Mouse (Mus musculus) frontal cortex, adult (tissue): Measurements from ENCODE around the gene Gm49322.
"Not testable (repeated sequence)": the region's sequence is repeated elsewhere in the genome, so short reads cannot be mapped to it uniquely, and the experiment has no call there.

Source experiments
- ATAC-seq: cut with Nextera tagmentation; 2 replicates; pipeline ENCODE4 v1.9.2; 2017; ENCODE audit warnings: mild to moderate bottlenecking, moderate library complexity, mixed read lengths; ENCODE audit not compliant: low TSS enrichment

Gm49322 gene

DNA sequence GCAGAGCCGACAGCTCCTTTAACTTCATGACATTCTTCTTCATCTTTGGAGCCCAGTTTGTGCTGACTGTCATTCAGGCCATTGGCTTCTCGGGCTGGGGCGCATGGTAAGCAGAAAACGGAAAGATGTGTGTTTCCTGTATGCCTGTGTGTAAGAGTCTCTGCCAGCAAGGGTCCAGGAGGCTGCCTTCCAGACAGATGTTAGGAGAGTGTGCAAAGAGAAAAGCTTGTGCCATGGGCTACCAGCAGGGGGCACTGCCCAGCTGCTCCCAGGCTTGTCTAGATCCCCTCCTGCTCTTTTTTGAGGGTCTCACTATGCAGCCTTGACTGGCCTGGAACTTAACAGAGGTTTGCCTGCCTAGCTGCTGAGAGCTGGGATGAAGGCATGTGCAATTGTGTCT is 5.2 kb downstream of the Gm49322 start:
- ATAC-seq, result no peak

DNA sequence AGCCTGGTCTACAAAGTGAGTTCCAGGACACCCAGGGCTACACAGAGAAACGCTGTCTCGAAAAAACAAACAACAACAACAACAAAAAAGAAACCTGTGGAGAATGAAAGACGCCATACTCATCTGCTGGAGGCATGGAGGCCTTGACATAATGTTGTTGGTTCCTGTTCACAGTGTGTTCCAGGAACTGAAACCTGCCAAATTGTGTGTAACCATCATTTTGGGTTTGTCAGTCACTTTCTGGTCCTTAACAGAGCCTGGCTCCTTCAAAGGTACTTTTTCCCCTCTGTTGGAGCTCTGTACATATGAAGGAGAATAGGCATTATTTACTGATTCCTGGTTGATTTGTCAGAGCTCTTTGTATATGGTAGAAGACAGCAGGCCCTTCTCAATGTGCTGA is 6.1 kb downstream of the Gm49322 start:
- no peak for ATAC-seq

DNA sequence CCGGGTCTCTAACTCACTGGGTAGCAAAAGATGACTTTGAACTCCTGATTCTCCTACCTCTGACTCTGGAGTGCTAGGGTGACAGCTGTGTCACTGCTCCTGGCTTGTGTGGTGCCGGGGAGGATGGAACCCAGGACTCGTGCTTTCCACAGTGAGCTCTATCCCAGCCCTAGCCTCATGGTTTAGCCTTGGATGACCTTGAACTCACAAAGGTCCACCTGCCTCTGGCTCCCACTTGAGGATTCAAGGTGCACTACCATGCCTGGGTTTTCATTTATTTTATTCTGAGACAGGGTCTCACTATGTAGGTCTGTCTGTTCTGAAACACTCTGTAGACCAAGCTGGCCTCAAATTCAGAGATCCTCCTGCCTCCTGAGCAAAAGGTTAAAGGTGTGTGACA is 8.0 kb downstream of the Gm49322 start:
- ATAC-seq, result no peak

DNA sequence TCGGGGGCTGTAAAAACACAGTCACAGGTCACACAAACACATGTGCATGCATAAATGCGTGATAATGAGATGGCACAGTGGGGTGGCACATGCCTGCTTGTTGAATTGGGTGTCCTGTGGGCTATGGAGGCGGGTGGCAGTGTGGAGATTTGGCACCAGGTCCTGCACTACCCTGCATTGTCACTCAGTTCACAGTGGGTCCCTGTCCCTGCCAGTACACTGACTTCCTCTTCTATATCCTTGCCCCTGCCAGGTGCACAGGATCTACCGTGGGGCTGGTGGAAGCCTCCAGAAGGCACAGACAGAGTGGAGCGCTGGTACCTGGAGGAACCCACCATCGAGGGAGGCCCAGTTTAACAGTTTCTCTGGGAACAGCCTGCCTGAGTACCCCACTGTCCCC is 8.5 kb downstream of the Gm49322 start:
- ATAC-seq, result no peak

DNA sequence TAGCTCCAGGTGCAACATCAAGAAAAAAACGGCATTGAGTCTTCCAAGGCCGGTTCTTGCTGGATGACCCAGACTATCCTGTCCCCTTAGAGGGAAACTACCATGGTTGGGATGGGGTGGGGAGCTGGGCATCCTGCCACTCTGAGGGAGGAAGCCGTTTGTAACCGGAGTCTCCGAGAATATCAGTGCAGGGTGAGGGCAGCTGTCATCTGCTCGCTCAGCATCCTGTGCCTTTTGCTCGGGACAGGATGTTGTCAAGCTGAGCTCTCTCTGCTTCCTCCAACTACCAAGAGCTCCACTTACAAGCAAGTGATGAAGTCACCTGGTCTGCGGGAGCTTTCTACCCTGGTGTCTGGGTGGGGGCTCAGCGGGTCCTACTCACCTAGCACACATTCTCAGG is 12.4 kb downstream of the Gm49322 start:
- ATAC-seq, result no peak

DNA sequence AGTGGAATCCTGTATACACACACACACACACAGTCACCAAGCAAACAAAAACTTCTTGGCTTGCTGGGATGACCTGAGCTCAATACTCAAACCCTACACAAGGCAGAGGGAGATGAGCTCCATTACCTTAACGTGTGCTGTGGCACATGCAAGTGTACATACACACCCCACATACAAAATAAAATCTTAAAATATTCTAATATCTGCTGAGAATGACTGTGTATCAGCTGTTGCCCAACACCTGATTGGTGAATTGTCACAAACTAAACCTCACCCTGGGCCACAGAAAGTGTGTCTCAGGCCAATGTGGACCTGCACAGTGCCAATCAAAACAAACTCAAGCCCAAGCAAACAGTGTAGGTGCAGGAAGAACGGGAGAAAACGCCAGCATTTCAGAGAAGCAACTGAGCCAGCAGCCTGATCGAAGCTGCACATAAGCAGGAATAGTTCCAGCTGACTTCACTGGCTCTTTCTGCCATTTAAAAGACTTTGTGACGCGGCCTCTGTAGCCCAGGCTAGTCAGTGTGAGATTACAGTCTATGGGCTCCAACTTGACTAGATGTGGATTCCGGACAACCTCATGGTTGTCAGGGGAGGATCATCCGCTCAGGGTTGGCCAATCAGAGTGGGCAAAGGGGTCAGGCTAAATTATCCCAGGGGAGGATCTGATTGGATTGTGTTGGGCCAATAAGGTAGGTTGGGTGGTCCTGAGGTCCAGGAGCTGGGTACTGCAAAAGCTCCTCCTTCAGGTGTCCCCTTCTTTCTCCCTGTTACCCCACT is 13.8 kb downstream of the Gm49322 start:
- ATAC-seq, result no peak

DNA sequence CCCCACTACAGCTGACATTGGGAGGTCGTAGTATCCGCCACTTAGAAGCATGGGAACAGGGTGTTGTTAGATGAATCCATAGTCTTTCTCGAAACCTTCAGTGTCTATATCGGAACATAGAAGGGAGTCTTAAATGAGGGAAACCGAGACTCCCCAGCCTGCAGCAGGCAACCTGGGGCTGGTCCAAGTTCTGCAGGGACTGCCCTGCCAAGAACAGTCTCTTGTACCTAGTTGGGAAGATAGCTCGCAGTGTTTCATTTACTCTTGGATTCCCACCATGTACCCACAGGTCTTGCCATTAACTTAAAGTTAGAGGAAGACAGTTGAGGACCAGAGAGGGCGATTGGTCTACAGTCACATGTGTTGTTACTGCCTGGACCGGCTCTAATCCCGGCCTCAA is 14.5 kb downstream of the Gm49322 start:
- ATAC-seq, result no peak

DNA sequence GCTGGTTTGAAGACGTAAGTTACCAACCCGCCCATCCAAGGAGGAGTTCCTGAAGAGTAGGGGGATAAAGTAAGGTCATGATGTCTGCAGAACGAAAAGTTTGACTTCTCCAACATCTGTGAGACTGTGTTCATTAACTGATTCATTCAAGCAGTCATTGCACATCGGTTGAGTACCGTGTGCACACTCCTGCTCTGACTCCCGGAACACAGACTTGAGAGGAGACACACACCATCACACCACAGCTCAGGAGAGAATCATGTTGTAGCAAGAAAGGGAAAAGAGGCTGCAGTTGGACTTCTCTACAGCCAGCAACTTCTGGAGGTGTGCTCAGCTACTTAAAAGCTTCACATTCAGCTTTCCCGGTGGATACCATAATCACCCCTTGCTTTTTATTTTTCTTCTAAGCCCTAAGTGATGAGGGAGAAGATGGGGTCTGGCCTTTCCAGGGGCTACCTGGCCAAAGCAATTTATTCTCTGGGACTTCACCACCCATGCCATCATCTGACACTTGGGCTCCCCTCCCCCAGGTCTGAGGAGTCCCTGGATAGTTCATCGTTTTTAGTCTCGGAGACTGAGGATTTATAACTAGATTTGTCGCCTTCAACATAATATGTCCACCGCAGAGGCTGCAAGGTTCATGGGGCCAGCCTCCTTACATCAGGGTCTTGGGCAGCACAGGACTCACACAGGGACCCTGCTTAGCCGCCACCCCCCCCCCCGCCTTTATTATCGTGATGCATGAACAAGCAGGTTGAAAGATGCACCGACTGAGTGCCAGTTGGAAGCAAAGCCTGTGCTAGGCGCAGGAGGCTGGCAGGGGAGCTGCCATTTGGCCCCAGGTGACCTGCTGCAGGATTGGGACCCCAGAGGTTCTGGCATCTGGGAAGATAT is 15.2 kb downstream of the Gm49322 start:
- no peak for ATAC-seq

DNA sequence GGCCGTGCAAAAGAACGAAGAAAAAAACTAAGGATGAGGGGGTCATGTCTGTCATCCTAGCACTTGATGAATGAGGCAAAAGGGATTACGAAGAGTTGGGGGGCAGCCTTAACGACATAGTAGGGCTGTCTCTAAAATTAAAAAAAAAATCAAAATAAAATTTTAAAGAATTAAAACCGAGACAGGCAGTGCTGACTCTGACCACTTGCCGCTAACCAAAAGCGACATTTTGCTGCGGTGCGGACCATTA is 15.8 kb downstream of the Gm49322 start:
- no peak for ATAC-seq

DNA sequence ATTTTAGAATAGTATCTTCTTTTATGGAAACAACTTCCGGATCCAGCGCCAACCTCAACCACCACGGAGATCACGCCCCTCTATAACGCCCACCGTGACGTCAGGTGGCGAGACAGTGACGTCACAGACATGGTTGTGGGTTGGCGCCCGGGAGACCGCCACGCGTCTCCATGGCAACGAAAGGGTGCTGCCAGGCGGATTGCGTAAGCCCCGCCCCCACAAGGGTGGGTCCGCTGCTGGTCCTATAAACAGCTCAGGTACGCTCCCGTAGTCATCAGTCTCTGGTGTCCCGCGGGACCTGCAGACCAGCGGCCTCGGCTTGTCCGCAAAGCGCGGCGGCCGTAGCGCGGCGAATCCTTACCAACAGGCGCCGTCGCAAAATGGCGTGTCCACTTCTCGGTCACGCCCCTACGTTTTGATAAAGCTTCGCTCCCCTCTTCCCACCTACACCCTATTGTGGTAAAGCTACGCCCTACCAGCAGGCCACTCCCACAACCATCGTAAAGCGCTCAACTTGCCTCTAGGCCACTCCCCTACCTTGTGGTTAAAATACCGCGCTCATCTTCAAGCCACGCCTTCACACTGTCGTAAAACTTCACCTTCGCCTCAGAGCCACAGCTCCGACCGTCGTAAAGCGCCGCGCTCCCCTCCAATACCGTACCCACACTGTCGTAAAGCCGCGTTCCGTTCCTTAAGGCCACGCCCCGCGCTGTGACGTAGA is 16.3 kb downstream of the Gm49322 start:
- peak; percentile 86 for ATAC-seq

DNA sequence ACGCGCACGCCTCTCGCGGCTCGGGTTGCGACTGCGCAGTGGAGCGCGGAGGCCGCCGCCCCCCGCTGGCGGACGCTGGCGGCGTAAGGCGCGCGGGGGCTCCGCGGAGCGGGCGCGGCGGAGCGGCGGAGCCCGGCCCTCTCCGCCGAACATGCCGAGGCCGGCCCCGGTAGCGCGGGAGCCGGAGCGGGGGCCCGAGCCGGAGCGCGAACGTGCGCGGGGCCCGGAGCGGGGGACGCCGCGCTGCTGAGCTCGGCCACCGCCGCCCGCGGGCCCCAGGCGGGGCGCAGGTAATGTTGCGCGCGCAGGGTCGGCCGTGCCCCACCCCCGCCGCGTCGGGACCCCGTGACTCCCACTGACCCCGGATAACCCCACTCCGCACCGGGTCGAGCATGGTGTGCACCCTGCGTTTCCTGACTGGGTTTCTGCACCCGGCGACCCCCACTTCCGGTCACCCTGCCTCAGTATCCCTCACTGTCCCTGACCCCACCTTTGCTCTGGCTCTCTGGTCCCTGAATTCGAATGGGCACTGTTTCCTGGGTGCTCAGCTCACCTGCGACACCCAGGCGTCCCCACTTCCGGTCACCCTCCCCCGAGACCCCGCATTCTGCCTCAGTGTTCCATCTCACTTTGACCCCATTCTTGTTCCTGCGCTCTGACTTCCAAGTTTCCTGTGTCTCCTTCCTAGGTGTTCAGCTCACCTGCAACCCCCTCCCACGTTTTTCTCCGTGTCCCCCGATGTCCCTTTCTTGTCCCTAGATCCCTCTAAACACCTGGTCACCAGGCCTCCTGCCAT is 17.0 kb downstream of the Gm49322 start, which contains the start of gene Csnk1g2:
TSS of gene Csnk1g2 (plus strand) at position 178 of the 796 bp plus-strand sequence.
- ATAC-seq, result peak; percentile 0; the same call in 1 of the 2 replicates

DNA sequence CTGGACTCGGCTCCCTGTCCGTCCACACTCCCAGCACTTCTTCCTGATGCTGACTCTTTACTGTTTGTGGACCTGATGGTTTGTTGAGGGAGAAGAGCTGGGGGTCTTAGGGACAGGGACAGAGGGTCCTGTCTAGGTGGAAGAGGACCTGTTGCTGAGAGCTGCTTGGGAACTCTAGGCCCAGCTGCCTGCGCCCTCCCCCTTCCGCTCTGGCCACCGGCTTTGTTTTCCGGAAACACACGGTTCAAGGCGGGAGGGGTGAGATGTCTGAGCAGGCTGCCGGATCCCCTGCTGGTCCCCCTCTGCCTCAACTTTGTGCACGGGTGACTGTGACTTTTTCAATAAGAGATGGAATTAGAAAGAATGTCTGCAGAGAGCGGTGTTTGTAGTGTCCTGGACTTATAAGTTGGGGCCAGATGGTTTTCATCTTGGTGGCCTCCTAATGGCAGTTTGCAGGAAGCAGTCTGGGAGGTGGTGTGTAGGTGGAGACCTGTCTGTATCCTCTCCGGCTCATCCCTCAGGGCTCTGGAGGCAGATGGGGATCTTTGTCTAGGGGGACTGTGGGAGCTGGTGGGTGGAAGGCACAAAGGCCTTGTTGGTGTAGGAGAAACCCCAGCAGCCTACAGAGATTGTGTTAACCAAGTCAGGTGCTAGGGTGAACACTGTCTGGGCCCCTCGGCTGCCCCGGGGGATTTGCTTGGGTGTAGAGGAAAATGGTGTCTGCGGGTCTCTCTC is 17.8 kb downstream of the Gm49322 start:
- no peak for ATAC-seq

DNA sequence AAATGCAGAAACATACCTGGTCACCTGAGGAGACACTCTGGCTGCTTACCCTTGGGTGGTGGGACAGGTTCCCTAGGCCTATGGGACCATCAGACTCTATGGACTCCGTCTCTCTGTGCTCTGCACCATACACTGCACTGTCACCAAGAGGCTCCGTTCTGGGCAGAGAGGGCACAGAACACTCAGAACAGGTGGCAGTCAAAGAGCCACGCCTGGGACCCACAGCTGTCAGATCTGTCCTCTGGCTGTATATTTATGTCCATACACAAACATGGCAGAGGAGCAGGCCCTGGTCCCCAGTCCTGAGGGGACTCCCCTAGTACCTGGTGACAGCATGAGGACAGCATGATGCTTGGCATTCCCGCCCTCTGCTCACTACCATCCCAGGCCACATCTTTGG is 19.9 kb downstream of the Gm49322 start:
- no peak for ATAC-seq

DNA sequence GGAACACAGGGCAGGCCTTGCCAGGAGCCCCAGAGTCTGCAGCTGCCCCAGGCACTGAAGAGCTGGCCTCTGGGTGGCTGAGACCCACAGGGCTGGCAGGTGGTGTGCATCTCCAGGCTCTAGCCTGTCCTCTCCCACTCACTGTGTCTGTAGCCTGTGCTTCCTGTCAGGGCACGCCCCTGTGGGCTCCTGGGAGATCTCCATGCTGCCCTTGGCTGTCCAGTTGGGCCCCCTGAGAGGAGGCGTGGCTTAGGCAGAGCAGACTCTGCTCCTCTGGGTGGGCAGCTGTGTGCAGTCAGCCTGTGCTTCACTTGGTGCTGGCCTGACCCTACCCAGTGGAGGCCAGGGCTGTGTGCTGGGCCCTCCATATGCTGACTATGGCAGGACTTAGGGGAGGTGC is 21.9 kb downstream of the Gm49322 start:
- ATAC-seq, result no peak

DNA sequence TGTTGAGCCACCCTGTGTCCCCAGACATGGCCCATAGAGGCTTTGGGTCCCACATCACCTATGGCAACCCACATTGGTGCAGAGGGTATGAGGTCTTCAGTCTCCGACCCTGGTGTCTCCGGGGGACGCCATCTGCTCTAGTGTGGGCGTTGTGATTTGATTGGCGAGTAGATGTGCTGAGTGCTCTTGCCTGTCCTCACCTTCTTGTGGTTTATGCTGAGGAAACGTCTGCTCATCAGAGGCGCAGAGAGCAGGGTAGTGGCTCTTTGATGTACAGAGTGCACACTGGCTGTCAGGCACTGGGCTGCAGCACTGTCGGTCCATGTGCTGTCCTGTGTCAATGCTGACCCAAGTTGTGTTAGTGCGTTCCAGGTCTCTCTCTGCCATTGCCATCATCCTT is 23.1 kb downstream of the Gm49322 start:
- no peak for ATAC-seq

DNA sequence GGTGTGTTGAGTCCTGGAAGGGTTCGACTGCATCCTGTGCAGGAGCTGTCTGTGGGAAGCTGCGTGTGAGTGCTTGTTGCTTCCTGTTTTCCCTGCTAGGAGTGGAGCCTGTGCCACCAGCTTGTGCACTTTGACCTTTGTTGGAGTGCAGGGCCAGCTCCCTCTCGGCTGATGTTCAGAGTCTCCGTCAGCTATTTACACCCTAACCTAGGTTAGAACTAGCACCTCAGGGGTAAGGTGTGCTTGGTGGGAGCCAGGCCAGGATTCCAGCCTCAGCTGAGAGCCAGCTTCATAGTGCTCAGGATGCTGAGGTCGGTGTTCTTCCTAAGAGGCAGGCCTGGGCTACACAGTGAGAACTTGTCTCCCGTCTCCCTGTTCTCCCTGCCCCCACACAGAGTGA is 29.5 kb downstream of the Gm49322 start:
- ATAC-seq, result no peak

DNA sequence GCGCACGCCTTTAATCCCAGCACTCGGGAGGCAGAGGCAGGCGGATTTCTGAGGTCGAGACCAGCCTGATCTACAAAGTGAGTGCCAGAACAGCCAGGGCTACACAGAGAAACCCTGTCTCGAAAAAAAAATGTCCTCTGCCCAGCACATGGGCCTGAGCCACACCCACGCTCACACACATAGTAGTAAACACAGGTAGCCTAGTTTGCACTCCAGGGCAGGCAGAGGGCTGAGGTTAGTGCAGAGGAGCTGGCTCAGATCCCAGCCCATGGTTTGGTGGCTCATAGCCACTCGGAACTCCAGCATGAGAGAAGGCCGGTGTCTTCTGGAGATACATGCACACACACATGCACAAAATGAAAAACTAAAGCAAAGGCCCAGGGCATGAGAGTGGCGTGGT is 41.1 kb downstream of the Gm49322 start:
- no peak for ATAC-seq

DNA sequence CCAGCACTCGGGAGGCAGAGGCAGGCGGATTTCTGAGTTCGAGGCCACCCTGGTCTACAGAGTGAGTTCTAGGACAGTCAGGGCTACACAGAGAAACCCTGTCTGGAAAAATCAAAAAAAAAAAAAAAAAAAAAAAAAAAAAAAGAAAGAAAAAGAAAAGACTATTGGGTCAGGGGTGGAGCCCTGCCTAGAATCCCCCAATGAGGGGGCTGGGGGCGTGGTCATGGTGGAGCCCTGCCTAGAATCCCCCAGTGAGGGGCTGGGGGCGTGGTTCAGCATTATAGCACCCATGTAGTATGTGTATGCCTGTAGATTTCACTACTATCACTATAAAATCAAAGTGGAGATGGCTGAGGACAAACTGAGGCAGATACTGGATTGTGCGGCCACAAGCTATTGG is 44.1 kb downstream of the Gm49322 start:
- ATAC-seq, result not testable (repeated sequence)

DNA sequence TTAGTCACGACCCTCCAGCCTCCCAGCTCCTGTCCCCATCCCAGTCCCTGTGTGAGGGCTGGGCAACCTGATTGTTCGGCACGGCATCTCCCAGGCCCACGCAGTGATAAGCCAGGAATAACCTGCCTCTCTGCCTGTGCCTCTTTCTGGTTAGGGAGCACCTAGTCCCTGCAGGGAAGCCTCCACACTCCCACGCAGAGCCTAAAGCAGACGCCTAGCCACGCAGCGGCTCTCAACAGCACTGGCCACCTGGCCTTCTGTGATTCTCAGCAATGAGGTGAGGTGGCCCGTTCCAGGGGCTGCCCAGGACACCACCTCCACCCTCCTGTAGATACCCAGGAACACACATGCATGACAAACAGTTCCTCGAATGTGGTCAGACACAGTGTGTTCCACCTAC is 44.6 kb downstream of the Gm49322 start:
- peak; percentile 70 for ATAC-seq

DNA sequence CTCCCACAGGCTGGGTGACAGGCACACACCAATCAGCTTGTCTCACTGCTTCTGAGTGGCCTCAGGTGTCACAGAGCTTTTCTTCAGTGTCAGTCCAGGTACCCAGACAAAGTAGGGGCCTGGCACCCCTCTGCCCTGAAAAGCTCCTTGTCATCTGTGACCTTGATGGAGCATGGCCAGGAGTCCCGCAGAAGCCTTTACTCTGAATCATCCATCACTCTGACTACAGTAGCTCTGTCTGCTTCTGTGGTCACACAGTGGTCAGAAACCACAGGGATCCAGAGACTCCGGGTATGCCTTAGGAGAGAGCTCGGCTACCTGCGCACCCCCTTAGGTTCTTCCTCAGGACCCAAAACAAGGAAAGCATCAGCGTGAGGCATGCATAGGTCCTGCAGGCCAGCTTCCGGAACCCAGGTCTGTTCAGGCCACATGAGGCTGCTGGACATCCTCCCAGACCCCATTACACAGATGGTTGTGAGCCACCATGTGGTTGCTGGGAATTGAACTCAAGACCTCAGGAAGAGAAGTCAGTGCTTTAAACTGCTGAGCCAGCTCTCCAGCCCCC is 47.4 kb downstream of the Gm49322 start:
- ATAC-seq, result no peak

DNA sequence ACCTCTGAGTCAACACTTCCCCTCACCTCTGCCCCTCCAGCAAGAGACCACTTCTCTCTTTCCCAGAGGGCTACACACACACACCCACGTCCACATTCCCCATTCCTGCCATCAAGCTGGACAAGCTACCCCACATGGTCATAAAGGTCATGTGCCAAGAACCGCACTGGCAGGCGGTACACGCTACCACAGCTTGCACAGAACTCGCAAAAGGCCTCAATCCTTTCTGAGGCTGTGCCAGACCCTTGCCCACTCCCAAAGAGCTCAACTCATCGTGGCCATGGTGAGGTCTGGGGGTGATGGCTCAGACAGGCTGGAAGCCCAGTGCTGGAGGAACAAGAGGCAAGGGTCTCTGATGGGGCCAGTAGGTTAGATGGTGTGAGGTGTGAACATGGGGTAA is 49.0 kb downstream of the Gm49322 start:
- no peak for ATAC-seq
